Mouse (Mus musculus) inflammation-experienced regulatory T-cells (primary cell): ENCODE data around the gene Prkci. TPM values are rescaled to one million over a fixed set of nuclear protein-coding genes. Genes with fewer than 3 reads are reported as not detected.

ENCODE experiments used
- polyA plus RNA-seq, 2 experiments: library from polyadenylated mRNA; unstranded; fragments of 100-300 nt; shearing (Covaris generic); gene quantifications; one replicate each; pipeline ENCODE4 v1.2.1; 2017

Prkci gene
- 10 to 100 TPM in 1 of 2 experiments, 1 to 10 TPM in 1; 9.4 to 15.4 TPM for polyA plus RNA-seq

DNA sequence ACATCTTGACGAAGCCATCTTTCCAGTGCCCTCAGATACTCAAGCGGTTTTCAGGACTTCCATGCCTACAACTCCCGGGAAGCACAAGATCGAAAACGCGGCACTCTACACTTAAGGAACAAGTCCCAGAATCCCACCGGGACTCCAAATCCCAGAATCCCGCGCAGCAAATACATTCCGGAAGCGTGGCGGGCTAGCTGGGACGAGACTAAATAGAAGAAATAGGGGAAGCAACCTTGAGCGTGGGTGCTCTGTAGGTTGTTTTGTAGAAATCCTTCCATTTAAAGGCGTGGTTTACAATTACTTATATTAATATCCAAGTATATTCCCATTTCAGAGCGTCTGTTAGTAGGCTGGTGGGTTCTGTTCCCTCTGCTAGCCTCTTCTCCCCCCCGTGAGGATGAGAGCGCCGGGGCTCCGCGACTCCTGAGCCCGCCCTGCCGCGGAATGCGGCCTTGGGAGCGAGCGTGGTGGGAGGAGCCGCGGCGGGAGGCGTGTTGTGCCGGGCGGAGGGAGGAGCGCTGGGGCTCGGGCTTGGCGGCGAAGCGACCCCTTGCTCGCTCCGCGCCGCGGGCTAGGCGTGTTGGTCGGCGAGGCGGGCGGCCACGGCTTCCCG lies at the start of gene Prkci:
Prkci (plus strand) TSS at position 465 of the 616 bp plus-strand sequence.

DNA sequence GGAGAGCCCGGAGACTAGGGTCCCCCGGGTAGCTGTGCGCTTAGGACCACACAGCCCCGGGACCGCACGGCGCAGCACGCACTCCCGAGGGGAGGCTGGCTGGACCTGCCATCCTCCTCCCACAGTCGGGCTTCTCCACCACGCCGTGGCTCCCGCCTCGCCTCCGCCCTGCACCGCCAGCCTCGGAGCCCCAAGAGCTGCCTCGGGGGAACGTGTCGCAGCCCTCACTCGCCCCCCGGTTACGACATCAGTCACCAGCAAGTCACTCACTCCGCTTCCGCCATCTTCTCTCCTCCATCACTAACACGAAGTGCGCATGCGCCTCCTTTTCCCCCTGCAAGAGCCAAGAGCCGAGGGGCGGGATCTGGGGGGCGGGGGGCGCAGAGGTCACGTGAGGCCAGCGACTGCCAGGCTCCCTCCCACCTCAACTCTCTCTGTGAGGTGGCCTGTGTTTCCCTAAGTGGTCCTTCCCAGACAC lies 26.4 kb upstream of the Prkci start, which contains the start of gene Phc3:
Phc3 (minus strand) TSS at position 312 of the 478 bp plus-strand sequence.

DNA sequence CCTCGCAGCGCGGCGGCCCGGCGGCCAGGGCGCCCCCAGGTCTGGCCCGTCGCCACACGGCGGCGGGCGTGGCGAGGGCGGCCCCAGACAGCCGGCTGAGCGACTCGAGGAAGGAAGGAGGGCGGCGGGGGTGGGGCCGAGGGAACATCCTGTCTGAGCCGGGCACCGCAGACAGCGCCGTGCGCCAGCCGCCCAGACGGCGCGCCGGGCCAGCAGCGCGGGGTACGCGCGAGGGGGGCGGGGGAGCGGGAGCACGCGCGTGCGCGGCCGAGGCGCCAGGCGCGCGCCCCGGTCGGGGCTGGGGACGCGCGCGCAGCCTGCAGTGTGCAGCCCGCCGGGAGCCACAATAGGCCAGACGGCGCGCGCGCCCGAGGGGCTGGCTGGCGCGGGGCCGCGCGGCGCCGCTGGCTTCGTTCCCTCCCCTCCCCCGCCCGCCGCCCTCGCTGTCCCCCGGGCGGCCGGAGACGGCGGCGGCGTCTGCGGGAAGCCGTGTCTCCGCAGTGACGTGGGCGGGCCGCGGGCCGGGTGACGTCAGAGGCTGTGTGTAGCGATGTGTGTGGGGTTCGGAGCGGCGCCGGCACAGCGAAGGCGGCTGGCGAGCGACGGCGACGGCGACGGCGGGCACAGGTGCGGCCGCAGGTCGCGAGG lies 99.1 kb downstream of the Prkci start, which contains the start of gene Skil:
Skil (plus strand) TSS at position 528 of the 648 bp plus-strand sequence.

Other genes with a start within 250 kb of the Prkci start
- gene Samd7, start 249.5 kb upstream of the Prkci start, polyA plus RNA-seq = under 1 TPM; 0.16 to 0.67 TPM
- 10 to 100 TPM; 73.0 to 75.6 TPM for gene Sec62, start 202.9 kb upstream of the Prkci start, polyA plus RNA-seq
- 1 to 10 TPM in 1 of 2 experiments, under 1 TPM in 1; 0.94 to 5.2 TPM for gene Gpr160, start 139.8 kb upstream of the Prkci start, polyA plus RNA-seq
- gene Phc3, start 26.3 kb upstream of the Prkci start, polyA plus RNA-seq = 10 to 100 TPM; 17.3 to 31.3 TPM
- gene Skil, start 99.3 kb downstream of the Prkci start, polyA plus RNA-seq = 10 to 100 TPM; 38.7 to 51.6 TPM
- not detected for gene Cldn11, start 154.2 kb downstream of the Prkci start, polyA plus RNA-seq